Mouse (Mus musculus) olfactory bulb, adult 2 months (tissue): Measurements from ENCODE around the gene Lnpk.

Experiments
- CTCF ChIP-seq: fragments of 200-500 bp; IDR thresholded peaks from 2 replicates; pipeline ENCODE4 v1.5.1; 2012; ENCODE audit warnings: low read depth, mild to moderate bottlenecking, low read length, moderate library complexity; ENCODE audit not compliant: insufficient read depth
- POLR2A ChIP-seq: fragments of 200-500 bp; IDR thresholded peaks from 2 replicates; pipeline ENCODE4 v1.6.1; 2012; ENCODE audit warnings: mild to moderate bottlenecking, low read depth, low read length, moderate library complexity; ENCODE audit not compliant: insufficient read depth

- TF ChIP-seq CTCF (no peak), POLR2A (no peak)
These were observed 32.2 kb upstream of the Lnpk start for GRCm38 (mm10) chr2:74611406-74611805.
